Mouse (Mus musculus) lung, postnatal 14 days (tissue): ENCODE measurements at regions not wholly inside any gene's neighbourhood (a gene's known extent, or its start where the extent isn't known, plus 50 kb on each side); places are given as distances from the start of the nearest gene placed in this dataset.
A peak's percentile ranks its signal among the peaks of the same experiment; 100 is the strongest.

Experiments used
- DNase-seq: peaks from one replicate; pipeline ENCODE4 v3.0.0; 2021

DNA sequence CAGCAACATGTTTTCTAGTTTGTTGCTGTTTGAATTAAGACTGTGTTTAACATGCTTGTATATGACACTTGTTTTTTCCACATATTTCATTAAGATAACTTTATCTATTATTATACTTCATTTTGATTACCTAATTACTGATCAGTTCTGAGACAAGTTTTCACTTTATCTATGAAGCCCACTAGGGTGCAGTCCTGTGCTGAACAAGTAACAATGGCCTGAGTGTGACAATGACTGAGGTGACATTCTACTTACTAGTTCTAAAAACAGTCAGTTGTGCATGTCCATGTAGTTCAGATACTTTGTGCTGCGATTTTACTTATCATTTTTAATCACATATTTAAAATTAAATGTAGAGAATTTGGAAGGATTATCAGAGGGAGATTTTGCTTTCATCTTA is 1795.2 kb upstream of the Gm37988 start:
- DNase-seq, result no peak

DNA sequence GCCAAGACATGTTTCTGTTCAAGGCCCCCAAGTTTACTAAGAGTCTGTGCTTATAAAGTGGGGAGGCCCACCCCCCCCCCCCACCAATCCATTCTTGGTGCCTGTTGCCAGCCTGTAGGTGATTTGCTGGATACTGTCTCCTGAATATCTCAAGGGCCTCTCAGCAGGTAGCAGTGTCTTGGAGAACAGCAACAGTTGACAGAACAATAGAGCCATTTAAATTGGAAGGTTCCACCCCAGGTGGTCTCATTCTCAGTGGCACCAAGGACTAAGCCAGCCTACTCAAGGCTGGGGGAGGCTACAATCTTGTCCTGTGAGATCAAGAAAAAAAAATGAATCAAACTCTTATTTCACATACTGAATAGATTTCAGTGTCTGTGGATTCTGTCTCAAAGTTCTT is 1744.9 kb upstream of the Gm37988 start:
- no peak for DNase-seq

DNA sequence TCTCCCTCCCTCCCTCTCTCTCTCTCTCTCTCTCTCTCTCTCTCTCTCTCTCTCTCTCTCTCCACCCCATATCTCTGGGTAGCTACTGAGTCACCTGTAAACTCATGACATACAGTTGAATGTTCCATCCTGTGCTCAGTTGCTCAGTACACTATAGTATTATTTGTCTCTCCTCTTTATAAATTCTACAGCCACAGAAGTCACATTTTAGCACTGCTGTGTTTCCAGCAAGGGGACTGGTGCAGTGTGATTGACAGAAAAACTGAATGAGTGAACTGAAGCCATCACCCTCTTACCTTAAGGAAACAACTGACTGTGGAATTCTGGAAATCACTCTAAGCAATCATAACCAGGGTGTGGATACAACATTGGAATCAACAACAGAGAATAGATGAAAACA is 1713.3 kb upstream of the Gm37988 start:
- DNase-seq, result no peak

DNA sequence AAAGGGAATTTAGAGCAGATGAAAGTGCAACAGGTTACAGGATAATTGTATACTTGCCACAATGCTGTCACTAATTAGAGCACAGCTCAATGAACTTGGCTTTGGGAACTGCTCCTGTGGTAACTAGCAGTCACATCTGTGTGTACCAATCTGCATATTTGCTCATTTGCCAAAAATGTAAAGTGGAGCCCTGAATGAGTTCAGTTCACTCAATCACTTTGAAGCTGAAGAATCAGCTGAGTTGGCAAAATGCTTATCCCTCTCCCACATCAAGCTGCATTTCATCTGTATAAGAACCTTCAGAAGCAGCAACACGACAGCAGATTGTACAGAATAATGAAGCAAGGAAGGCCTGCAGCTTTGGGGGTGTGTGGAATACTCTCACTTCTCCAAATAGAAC is 1712.8 kb upstream of the Gm37988 start:
- DNase-seq, result no peak

DNA sequence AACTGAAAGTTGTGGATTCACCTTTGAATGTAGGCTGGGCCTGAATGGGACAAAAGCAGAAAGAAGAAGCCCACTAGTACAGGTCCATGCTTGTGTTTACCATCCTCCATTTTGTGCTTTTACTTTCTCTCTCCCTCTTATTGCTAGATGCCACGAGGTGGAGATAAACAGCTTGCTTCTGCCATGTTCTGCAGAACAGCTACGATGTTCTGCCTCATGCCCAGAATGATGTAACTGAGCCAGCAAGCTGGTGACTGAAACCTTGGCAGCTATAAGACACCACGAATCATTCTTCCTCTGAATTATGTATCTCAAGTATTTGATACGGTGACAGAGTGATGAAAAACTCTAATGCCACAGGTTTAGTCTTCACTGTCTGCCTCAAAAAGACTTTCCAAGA is 1694.1 kb upstream of the Gm37988 start:
- no peak for DNase-seq

DNA sequence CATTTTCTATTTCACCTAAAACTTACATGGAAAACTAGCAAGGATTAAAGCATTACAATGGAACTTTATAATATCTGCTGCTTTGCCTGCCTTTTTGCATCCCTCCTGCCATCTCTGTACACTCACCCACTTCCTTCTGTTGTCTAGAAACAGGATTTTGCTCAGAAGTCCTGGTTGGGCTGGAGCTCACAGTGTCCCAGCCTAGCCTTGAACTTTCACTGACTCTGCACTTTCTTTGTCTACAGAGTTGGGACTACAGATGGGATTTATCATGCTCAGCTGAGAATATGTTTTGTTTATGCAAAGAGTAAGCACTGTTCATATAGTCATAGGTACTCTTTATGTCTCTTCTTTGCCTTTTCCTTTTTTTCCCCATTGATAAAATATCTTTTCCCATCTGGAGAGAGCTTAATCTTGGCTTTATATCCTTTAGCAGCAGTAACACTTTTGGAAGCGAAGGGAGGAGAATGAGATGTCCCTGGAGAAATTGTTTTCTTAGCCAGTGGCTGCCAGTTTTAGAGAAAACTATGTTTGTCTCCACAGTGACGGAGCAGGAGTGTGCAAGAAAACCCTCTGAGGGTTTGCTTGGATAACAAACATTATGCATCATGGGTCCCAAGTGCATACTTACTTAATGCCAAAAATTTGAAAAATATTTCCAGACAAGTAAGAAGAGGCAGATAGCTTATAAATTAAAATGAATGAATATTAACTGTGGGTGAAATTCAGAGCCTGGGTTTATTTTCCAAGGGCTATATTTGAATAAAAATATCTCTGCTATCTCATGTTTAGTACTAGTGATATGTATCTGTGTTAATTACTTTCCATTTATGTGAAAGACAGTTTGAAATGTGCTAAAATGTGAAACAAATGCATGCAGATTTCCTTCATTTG is 1687.9 kb upstream of the Gm37988 start:
- no peak for DNase-seq

DNA sequence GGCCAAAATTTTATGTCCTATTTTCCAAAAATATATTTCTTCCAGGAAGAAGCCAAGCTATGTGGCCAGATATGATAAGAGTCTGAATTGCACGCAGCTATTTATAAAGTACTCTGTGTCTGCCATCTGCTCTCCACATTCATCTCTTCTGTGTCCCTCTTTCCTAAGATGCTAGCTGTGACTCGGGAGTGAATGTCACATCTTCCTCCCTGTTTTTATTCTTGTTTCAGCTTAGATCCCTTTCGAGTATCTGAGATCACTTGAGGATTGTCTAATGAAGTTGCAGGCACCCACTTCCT is 1687.4 kb upstream of the Gm37988 start:
- DNase-seq, result no peak

DNA sequence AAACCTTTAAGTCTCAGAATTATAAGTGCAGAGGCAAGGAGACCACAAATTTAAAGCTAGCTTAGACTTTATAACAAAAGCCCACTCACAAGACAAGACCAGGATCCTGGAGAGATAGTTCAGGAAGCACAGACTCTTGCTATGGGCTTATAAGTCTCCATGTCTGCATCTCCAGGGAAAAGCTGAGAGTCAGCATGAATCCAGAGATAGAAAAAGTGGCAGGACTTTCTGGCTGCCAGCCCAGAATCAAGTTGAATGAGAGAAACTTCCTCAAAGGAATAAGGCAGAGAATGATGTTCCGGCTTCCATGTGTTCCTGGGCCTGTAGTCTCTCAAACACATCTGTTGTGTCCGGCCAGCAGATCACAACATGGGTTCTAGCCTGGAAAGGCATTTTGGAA is 1686.4 kb upstream of the Gm37988 start:
- peak; percentile 0 for DNase-seq

DNA sequence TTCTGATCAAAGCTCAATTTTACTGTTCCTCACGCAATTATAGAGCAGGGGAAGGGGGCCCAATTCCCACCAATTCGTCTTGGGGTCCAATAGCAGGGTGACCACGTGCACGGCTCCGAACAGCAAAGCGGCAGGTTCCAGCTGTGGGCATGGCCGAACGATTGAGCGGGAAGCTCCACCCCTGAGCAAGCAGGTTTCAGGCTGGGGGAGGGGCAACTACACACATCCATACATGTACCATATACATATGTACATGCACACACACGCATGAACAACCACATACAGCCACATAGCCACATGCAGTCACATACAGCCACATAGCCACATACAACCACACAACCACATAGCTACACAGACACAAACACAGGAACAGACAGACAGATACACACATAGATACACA is 1685.9 kb upstream of the Gm37988 start:
- DNase-seq, result no peak
